Mouse (Mus musculus): ENCODE results near the gene Rap1a. TPM values are rescaled to one million over a fixed set of nuclear protein-coding genes. Genes with fewer than 3 reads are reported as not detected.
A peak's percentile ranks its signal among the peaks of the same experiment; 100 is the strongest.

Rap1a gene
- total and polyA plus RNA-seq, 3 experiments, result 32.3 to 64.5 TPM; not detected in 1

GRCm38 (mm10) chr3:105760063-105760462, 41.1 kb downstream of the Rap1a start:
- peaks cover 41% of the 10 kb centered on the region for H3K79me2 ChIP-seq (ENCODE audit: control insufficient read depth, insufficient read depth, low read length, poor library complexity)
- peak overlapping the region; percentile 53 for H3K27ac ChIP-seq (ENCODE audit: control insufficient read depth, low read depth, low read length)
- H3K4me1 ChIP-seq (ENCODE audit: control insufficient read depth in 1 of 2, insufficient read depth in 2 of 2, low read length in 2 of 2), result peaks cover 25 to 57% of the 10 kb centered on the region in 2 experiments
- peak; percentile 53; the same call in 1 of the 2 replicates for TF ChIP-seq GATA1 (IDR thresholded peaks at IDR 0.05; ENCODE audit: low read depth, low read length)
- peak; percentile 35 to 62; a peak in 2 of 4 replicates for TF ChIP-seq EP300 (IDR thresholded peaks at IDR 0.05; ENCODE audit: low read depth in 1 of 2, low read length in 2 of 2)
- TF ChIP-seq HCFC1 (IDR thresholded peaks at IDR 0.05; ENCODE audit: low read depth, low read length), result no peak
- peak; percentile 64; the same call in 1 of the 2 replicates for TF ChIP-seq ZKSCAN1 (IDR thresholded peaks at IDR 0.05; ENCODE audit: low read depth, low read length)
- no peak for TF ChIP-seq TCF12 (IDR thresholded peaks at IDR 0.05; ENCODE audit: low read depth, low read length)
- TF ChIP-seq SIN3A (IDR thresholded peaks at IDR 0.05; ENCODE audit: low read length), result peak; percentile 41; the same call in 1 of the 2 replicates
- TF ChIP-seq ETS1 (IDR thresholded peaks at IDR 0.05; ENCODE audit: low read depth, low read length), result peak; percentile 89
- peaks cover 0 to 48% of the 10 kb centered on the region in 2 experiments; a peak in 2 of 4 replicates for H3K36me3 ChIP-seq (ENCODE audit: control insufficient read depth in 1 of 2, insufficient read depth in 2 of 2, low read length in 2 of 2)
- H3K9ac ChIP-seq (ENCODE audit: control insufficient read depth, low read depth, low read length, poor library complexity, severe bottlenecking), result 0 out of 2 replicates have a peak overlapping the region, but pooled peaks have one; percentile 23
- H3K9me3 ChIP-seq (replicated peaks; ENCODE audit: insufficient read depth, low read length), result no peaks in the 10 kb centered on the region
- DNase-seq (ENCODE audit: low read depth, low spot score), result peak; percentile 59
- peak overlapping the region in 1 of 2 experiments; percentile 19; a peak in 1 of 4 replicates for H3K4me3 ChIP-seq (ENCODE audit: control insufficient read depth in 1 of 2, insufficient read depth in 1 of 2, low read depth in 2 of 2, low read length in 2 of 2)
- no peaks in the 10 kb centered on the region for H3K27me3 ChIP-seq (ENCODE audit: control insufficient read depth in 1 of 2, insufficient read depth in 2 of 2, low read length in 2 of 2)

GRCm38 (mm10) chr3:105758658-105759057, 42.5 kb downstream of the Rap1a start:
- Histone ChIP-seq H3K79me2 (ENCODE audit: control insufficient read depth, insufficient read depth, low read length, poor library complexity) (peaks cover 39% of the 10 kb centered on the region), H3K27ac (ENCODE audit: control insufficient read depth, low read depth, low read length) (no peak overlapping the region), H3K36me3 (ENCODE audit: control insufficient read depth in 1 of 2, insufficient read depth in 2 of 2, low read length in 2 of 2) (peaks cover 0 to 41% of the 10 kb centered on the region in 2 experiments; a peak in 2 of 4 replicates), H3K27me3 (ENCODE audit: control insufficient read depth in 1 of 2, insufficient read depth in 2 of 2, low read length in 2 of 2) (no peaks in the 10 kb centered on the region), H3K9me3 (replicated peaks; ENCODE audit: insufficient read depth, low read length) (no peaks in the 10 kb centered on the region), H3K9ac (ENCODE audit: control insufficient read depth, low read depth, low read length, poor library complexity, severe bottlenecking) (no peak overlapping the region), H3K4me3 (ENCODE audit: control insufficient read depth in 1 of 2, insufficient read depth in 1 of 2, low read depth in 2 of 2, low read length in 2 of 2) (no peak overlapping the region), H3K4me1 (ENCODE audit: control insufficient read depth in 1 of 2, insufficient read depth in 2 of 2, low read length in 2 of 2) (peaks cover 25 to 50% of the 10 kb centered on the region in 2 experiments)
- TF ChIP-seq NRF1 (IDR thresholded peaks at IDR 0.05; ENCODE audit: insufficient read depth, low read depth, low read length, poor library complexity, severe bottlenecking) (no peak), EP300 (IDR thresholded peaks at IDR 0.05; ENCODE audit: low read depth in 1 of 2, low read length in 2 of 2) (no peak), RAD21 (IDR thresholded peaks at IDR 0.05; ENCODE audit: low read depth, low read length) (no peak), E2F4 (IDR thresholded peaks at IDR 0.05; ENCODE audit: borderline replicate concordance, low read depth, low read length) (no peak), MEF2A (IDR thresholded peaks at IDR 0.05; ENCODE audit: extremely low read depth, insufficient replicate concordance, low read depth, low read length, poor library complexity, severe bottlenecking) (no peak), USF1 (IDR thresholded peaks at IDR 0.05; ENCODE audit: low read depth, low read length) (no peak), POLR2AphosphoS2 (IDR thresholded peaks at IDR 0.05; ENCODE audit: low read length) (no peak), SIN3A (IDR thresholded peaks at IDR 0.05; ENCODE audit: low read length) (no peak), ZC3H11A (IDR thresholded peaks at IDR 0.05; ENCODE audit: low read depth, low read length) (no peak), HCFC1 (IDR thresholded peaks at IDR 0.05; ENCODE audit: low read depth, low read length) (no peak), CTCF (IDR thresholded peaks at IDR 0.05 in 2 of 3, conservative IDR thresholded peaks at IDR 0.05 in 1 of 3; ENCODE audit: control insufficient read depth in 1 of 3, insufficient read depth in 1 of 3, low read depth in 2 of 3, low read length in 3 of 3, poor library complexity in 1 of 3, severe bottlenecking in 1 of 3) (no peak), NELFE (IDR thresholded peaks at IDR 0.05; ENCODE audit: low read depth, low read length) (no peak), ZKSCAN1 (IDR thresholded peaks at IDR 0.05; ENCODE audit: low read depth, low read length) (no peak), ZNF384 (IDR thresholded peaks at IDR 0.05; ENCODE audit: low read depth, low read length) (no peak), TBP (IDR thresholded peaks at IDR 0.05; ENCODE audit: low read depth, low read length) (no peak), JUND (IDR thresholded peaks at IDR 0.05; ENCODE audit: low read depth, low read length) (no peak), MAX (IDR thresholded peaks at IDR 0.05; ENCODE audit: low read length) (no peak)
- DNase-seq (ENCODE audit: low read depth, low spot score), result no peak

All from MEL (cell line).